Comparison of ENCODE assay signal across 21 mouse cellular contexts in genomic region chr2:93357391-93357790, GRCm38 (mm10). TPM values are rescaled to one million over a fixed set of nuclear protein-coding genes. Genes with fewer than 3 reads are reported as not detected.
DNase-seq lines count a peak whose midpoint lies in the region; ATAC-seq and TF ChIP-seq lines count a peak whose summit lies in the region.
"Had no signal": no experiment of that assay in that cellular context is flagged by ENCODE, and none has a peak within 500 bp of the region (broad histone marks: within the 10 kb centered on the region; RNA-seq: fewer than 3 reads in every experiment).

No protein-coding gene starts in this region.

- H3K9ac ChIP-seq in forebrain, embryonic 13.5 days, result no peak overlapping the region
- no peak overlapping the region for H3K9ac ChIP-seq in liver, embryonic 11.5 days (ENCODE audit: low read depth, low read length)
- H3K9ac ChIP-seq: heart, embryonic 13.5 days; hindbrain, embryonic 13.5 days; limb, embryonic 12.5 days; midbrain, embryonic 15.5 days; neural tube, embryonic 13.5 days had no signal

- DNase-seq in forebrain, embryonic 10.5 days (ENCODE audit: extremely low spot score, low spot score), result no peak
- peak; percentile 5 for DNase-seq in ZHBTc4 (ENCODE audit: low read depth, low spot score)
- no peak for DNase-seq in liver, embryonic 11.5 days (ENCODE audit: low spot score)
- no peak for DNase-seq in embryo, embryonic 10 days (ENCODE audit: low spot score)
- DNase-seq in adrenal gland, adult 2 months, result no peak
- no peak for DNase-seq in ovary, postnatal 36 days (ENCODE audit: low spot score)
- DNase-seq: cerebellum, adult 11 months; cerebellum, postnatal 10 days; kidney, postnatal 4 days; lung, adult 2 months; lung, postnatal 36 days; thymus, postnatal 14 days had no signal

- no peaks in the 10 kb centered on the region for H3K9me3 ChIP-seq in forebrain, embryonic 10.5 days
- H3K9me3 ChIP-seq in forebrain, embryonic 13.5 days (replicated peaks), result no peaks in the 10 kb centered on the region
- no peaks in the 10 kb centered on the region for H3K9me3 ChIP-seq in liver, embryonic 11.5 days (ENCODE audit: control insufficient read depth, low read length)
- H3K9me3 ChIP-seq: heart, embryonic 13.5 days; hindbrain, embryonic 13.5 days; limb, embryonic 12.5 days; megakaryocyte, embryonic 14.5 days; midbrain, embryonic 15.5 days; neural tube, embryonic 13.5 days had no signal

- H3K4me3 ChIP-seq in forebrain, embryonic 10.5 days, result no peak overlapping the region
- no peak overlapping the region for H3K4me3 ChIP-seq in forebrain, embryonic 13.5 days
- H3K4me3 ChIP-seq in liver, embryonic 11.5 days (ENCODE audit: low read depth, low read length), result no peak overlapping the region
- no peak overlapping the region for H3K4me3 ChIP-seq in small intestine, adult 2 months (ENCODE audit: low read depth, low read length)
- H3K4me3 ChIP-seq: heart, embryonic 13.5 days; hindbrain, embryonic 13.5 days; limb, embryonic 12.5 days; megakaryocyte, embryonic 14.5 days; midbrain, embryonic 15.5 days; neural tube, embryonic 13.5 days had no signal

- TF ChIP-seq POLR2A in small intestine, adult 2 months (IDR thresholded peaks at IDR 0.05; ENCODE audit: low read depth, low read length), result no peak

- H3K4me2 ChIP-seq in forebrain, embryonic 13.5 days, result no peak overlapping the region
- H3K4me2 ChIP-seq in liver, embryonic 11.5 days, result no peak overlapping the region
- H3K4me2 ChIP-seq: heart, embryonic 13.5 days; hindbrain, embryonic 13.5 days; limb, embryonic 12.5 days; midbrain, embryonic 15.5 days; neural tube, embryonic 13.5 days had no signal

- H3K27me3 ChIP-seq in forebrain, embryonic 10.5 days (ENCODE audit: poor library complexity, severe bottlenecking), result peaks cover 3% of the 10 kb centered on the region; the same call in 1 of the 2 replicates
- peaks cover 10% of the 10 kb centered on the region; the same call in 1 of the 2 replicates for H3K27me3 ChIP-seq in forebrain, embryonic 13.5 days
- H3K27me3 ChIP-seq in liver, embryonic 11.5 days (replicated peaks; ENCODE audit: control insufficient read depth, insufficient read depth, low read length), result no peaks in the 10 kb centered on the region
- H3K27me3 ChIP-seq in small intestine, adult 2 months (ENCODE audit: control insufficient read depth, insufficient read depth, low read length), result no peaks in the 10 kb centered on the region
- H3K27me3 ChIP-seq: heart, embryonic 13.5 days; hindbrain, embryonic 13.5 days; midbrain, embryonic 15.5 days; neural tube, embryonic 13.5 days had no signal

- no peak for TF ChIP-seq CTCF in small intestine, adult 2 months (IDR thresholded peaks at IDR 0.05; ENCODE audit: extremely low read depth, insufficient read length, insufficient replicate concordance, low read depth, low read length)

- ATAC-seq in forebrain, embryonic 13.5 days, result no peak
- 0 out of 2 replicates have a peak, but pooled peaks have one; percentile 19 for ATAC-seq in liver, embryonic 11.5 days (replicated peaks; ENCODE audit: low FRiP score)
- ATAC-seq: forebrain, embryonic 14.5 days; midbrain, embryonic 15.5 days had no signal

- 54% methylated on average over 2 of the region's 2 CpGs for WGBS in forebrain, embryonic 10.5 days
- 56% methylated on average over 2 of the region's 2 CpGs for WGBS in forebrain, embryonic 13.5 days
- WGBS in liver, embryonic 11.5 days, result 33% methylated on average over 2 of the region's 2 CpGs
- WGBS in small intestine, adult 2 months, result 36% methylated on average over 2 of the region's 2 CpGs

- peak overlapping the region; percentile 48; the same call in 1 of the 2 replicates for H3K27ac ChIP-seq in forebrain, embryonic 10.5 days
- H3K27ac ChIP-seq in forebrain, embryonic 13.5 days, result no peak overlapping the region
- H3K27ac ChIP-seq in liver, embryonic 11.5 days (ENCODE audit: low read depth, low read length), result no peak overlapping the region
- 0 out of 2 replicates have a peak overlapping the region, but pooled peaks have one; percentile 23 for H3K27ac ChIP-seq in small intestine, adult 2 months (ENCODE audit: insufficient read depth, low read depth, low read length)
- H3K27ac ChIP-seq: heart, embryonic 13.5 days; hindbrain, embryonic 13.5 days; limb, embryonic 12.5 days; midbrain, embryonic 15.5 days had no signal

- H3K36me3 ChIP-seq in forebrain, embryonic 10.5 days (replicated peaks), result no peaks in the 10 kb centered on the region
- H3K36me3 ChIP-seq in forebrain, embryonic 13.5 days (ENCODE audit: poor library complexity, severe bottlenecking), result no peaks in the 10 kb centered on the region
- no peaks in the 10 kb centered on the region for H3K36me3 ChIP-seq in liver, embryonic 11.5 days (ENCODE audit: control insufficient read depth, insufficient read depth, low read length)
- no peaks in the 10 kb centered on the region for H3K36me3 ChIP-seq in small intestine, adult 2 months (ENCODE audit: control insufficient read depth, insufficient read depth, low read length)
- H3K36me3 ChIP-seq: heart, embryonic 13.5 days; hindbrain, embryonic 13.5 days; limb, embryonic 12.5 days; midbrain, embryonic 15.5 days; neural tube, embryonic 13.5 days had no signal

- peaks cover 44% of the 10 kb centered on the region for H3K4me1 ChIP-seq in forebrain, embryonic 10.5 days
- peaks cover 20% of the 10 kb centered on the region for H3K4me1 ChIP-seq in forebrain, embryonic 13.5 days
- H3K4me1 ChIP-seq in liver, embryonic 11.5 days (replicated peaks; ENCODE audit: control insufficient read depth, insufficient read depth, low read length), result peaks cover 39% of the 10 kb centered on the region
- peaks cover 13% of the 10 kb centered on the region; the same call in 1 of the 2 replicates for H3K4me1 ChIP-seq in small intestine, adult 2 months (ENCODE audit: control insufficient read depth, insufficient read depth, insufficient read length, low read length)

RNA-seq across cellular contexts. Expression of gene Tspan18, which starts 23.1 kb away (rescaled TPM):
- 30.1 and 31.4 TPM in 2 replicates for polyA plus RNA-seq in forebrain, embryonic 10.5 days (2016; fragmentation: Nextera tagmentation; extraction: Ambion mirVana)
- 22.2 and 26.5 TPM in 2 replicates for polyA plus RNA-seq in forebrain, embryonic 13.5 days (2015; fragmentation: Nextera tagmentation; extraction: Ambion mirVana)
- polyA plus RNA-seq in liver, embryonic 11.5 days (2014; fragmentation: Nextera tagmentation; extraction: Ambion mirVana), result 19.4 and 19.5 TPM in 2 replicates
- polyA plus RNA-seq in small intestine, adult 2 months (2012; rRNA removed), result 6.7 and 14.1 TPM in 2 replicates
- 10 to 100 TPM; 48.1 to 57.7 TPM for total RNA-seq in adrenal gland, adult 2 months (2021)
- 156 and 192 TPM in 2 replicates for polyA plus RNA-seq in adrenal gland, adult 2 months (2012; rRNA removed)

Comparison
In these comparisons a context has a peak if more than half of its experiments do, and no peak if none do; other contexts are left out.
1. H3K27ac ChIP-seq: peak in forebrain, embryonic 10.5 days (single experiment) and small intestine, adult 2 months (single experiment); none in forebrain, embryonic 13.5 days (single experiment) and liver, embryonic 11.5 days (single experiment).